Mouse (Mus musculus) hindbrain, embryonic 12.5 days (tissue): Measurements from ENCODE around the gene Gm10840. TPM values are rescaled to one million over a fixed set of nuclear protein-coding genes. Genes with fewer than 3 reads are reported as not detected.
"Not testable (repeated sequence)": the region's sequence is repeated elsewhere in the genome, so short reads cannot be mapped to it uniquely, and the experiment has no call there.

ENCODE experiments used
- ATAC-seq: fragments of 200-750 bp; cut with Nextera tagmentation; 2 replicates; pipeline ENCODE4 v1.8.0; 2017; ENCODE audit warnings: moderate TSS enrichment; ENCODE audit not compliant: low FRiP score
- H3K27ac ChIP-seq: fragments of 300-500 bp; sonication (generic); 2 replicates; pipeline ENCODE4 v1.5.1; 2016; ENCODE audit warnings: mild to moderate bottlenecking
- H3K27me3 ChIP-seq: fragments of 300-500 bp; sonication (generic); 2 replicates; pipeline ENCODE4 v1.6.1; 2016; ENCODE audit warnings: mild to moderate bottlenecking
- H3K36me3 ChIP-seq: fragments of 300-500 bp; sonication (generic); 2 replicates; pipeline ENCODE4 v1.6.1; 2016; ENCODE audit warnings: mild to moderate bottlenecking
- H3K4me1 ChIP-seq: fragments of 300-500 bp; sonication (generic); 2 replicates; pipeline ENCODE4 v1.6.1; 2016
- H3K4me2 ChIP-seq: fragments of 300-500 bp; sonication (generic); replicated peaks from 2 replicates; pipeline ENCODE4 v1.6.1; 2016; ENCODE audit warnings: mild to moderate bottlenecking
- H3K4me3 ChIP-seq: fragments of 300-500 bp; sonication (generic); 2 replicates; pipeline ENCODE4 v1.5.1; 2016; ENCODE audit warnings: mild to moderate bottlenecking
- H3K9ac ChIP-seq: fragments of 300-500 bp; sonication (generic); 2 replicates; pipeline ENCODE4 v1.6.1; 2016; ENCODE audit warnings: mild to moderate bottlenecking, moderate library complexity
- H3K9me3 ChIP-seq: fragments of 300-500 bp; sonication (generic); replicated peaks from 2 replicates; pipeline ENCODE4 v1.6.1; 2016; ENCODE audit warnings: mild to moderate bottlenecking
- WGBS: fragments of 180-500 bp; shearing (Covaris S2); methylation state at CpG from one replicate; pipeline ENCODE4 v1.1.7; 2016; 5-methylcytosine and 5-hydroxymethylcytosine counted together
- polyA plus RNA-seq: library from polyadenylated mRNA; unstranded; fragments of >200 nt; fragmentation: Nextera tagmentation; extraction: Ambion mirVana; gene quantifications from 2 replicates; pipeline ENCODE4 v1.2.1, GENCODE M21; 2016

Gene Gm10840
- polyA plus RNA-seq, 1 experiment from 2014 or later, result 0.93 TPM

- Histone ChIP-seq H3K4me1 (peaks cover 8% of the 10 kb centered on the region; the same call in 1 of the 2 replicates), H3K36me3 (peaks cover 10% of the 10 kb centered on the region), H3K9me3 (no peaks in the 10 kb centered on the region), H3K9ac (no peak overlapping the region; the same call in 1 of the 2 replicates), H3K27me3 (no peaks in the 10 kb centered on the region), H3K27ac (no peak overlapping the region), H3K4me3 (peak overlapping the region; percentile 55; the same call in 1 of the 2 replicates), H3K4me2 (peak overlapping the region; percentile 58)
- 93% methylated on average over 5 of the region's 5 CpGs for WGBS
- no peak for ATAC-seq
Measured at GRCm38 (mm10) chr11:106192241-106192640, 31.6 kb downstream of the Gm10840 start.

DNA sequence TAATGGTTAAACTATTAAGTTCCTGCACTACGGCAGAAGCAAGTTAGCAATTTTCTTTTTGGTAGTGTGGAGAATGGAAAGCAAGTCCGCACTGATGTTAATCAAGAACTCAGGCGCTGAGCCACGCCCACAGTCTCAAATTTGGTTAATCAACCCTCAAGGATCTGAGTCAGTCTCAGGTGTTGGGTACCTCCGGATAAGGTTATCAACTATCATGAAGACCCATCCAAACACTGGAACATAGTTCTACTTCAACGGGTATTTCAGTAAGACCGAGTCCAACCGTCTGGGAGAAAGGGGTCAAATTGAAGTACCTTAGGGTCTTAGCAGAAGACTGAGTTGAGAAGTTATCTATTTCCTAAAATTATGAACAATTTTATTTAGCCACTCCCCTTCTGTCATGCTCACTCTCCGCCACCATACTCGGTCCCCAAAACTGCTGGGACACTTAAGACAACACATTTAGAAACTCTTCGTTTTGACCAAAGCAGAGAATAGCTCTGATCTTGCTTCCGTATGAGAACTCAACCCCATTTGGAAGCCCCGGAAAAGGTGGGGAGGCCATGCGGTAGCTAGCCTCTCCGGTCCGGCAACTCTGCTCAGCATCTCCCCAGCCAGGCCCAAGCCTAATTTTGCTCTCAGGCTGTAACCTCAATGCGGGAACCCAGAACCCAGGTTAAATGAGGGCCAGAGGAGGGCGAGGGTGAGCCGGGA lies 32.2 kb downstream of the Gm10840 start:
- Histone ChIP-seq H3K36me3 (peaks cover 16% of the 10 kb centered on the region), H3K9ac (peak overlapping the region; percentile 78), H3K4me1 (peaks cover 8% of the 10 kb centered on the region; the same call in 1 of the 2 replicates), H3K27me3 (no peaks in the 10 kb centered on the region), H3K4me3 (peak overlapping the region; percentile 55), H3K27ac (peak overlapping the region; percentile 75), H3K4me2 (peak overlapping the region; percentile 58), H3K9me3 (no peaks in the 10 kb centered on the region)
- WGBS, result 15% methylated on average over 19 of the region's 19 CpGs
- ATAC-seq, result peak; percentile 2; the same call in 1 of the 2 replicates

DNA sequence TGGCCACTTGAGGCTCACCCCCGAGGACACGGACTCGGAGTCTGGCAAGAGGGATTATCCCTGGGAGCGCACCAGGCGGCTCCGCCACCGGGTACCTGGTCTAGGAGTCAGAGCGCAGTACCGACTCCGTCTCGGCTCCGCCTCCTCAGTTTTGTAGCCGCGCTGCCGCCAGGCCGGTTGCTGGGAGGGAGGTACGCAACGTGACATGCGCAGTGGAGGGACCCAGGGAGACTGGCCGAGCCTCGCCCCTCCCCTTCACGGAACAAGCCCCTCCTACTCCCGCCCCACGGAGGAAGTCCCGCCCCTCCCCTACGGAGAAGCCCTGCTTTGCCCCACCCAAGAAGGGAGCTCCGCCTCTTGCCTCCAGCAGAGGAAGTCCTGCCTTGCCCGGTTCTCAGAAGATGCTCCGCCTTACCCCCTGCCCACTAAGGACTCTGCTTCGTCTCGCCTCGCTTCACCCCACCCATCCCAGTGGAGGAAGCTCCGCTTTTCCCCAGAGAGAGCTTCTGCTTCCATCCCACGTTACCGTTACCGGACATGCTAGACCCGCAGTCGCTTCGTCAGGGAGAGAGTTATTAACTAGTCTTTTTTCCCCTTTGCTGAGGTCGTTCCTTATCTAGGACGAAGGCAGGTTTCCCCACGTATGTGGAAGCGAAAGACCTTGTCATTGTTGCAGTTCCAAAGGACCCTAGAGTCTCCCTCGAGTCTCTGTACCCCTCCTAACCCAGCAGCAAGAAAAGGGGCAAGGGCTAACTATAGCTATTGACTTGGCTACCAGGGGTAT lies 32.9 kb downstream of the Gm10840 start:
- H3K4me2 ChIP-seq, result peak overlapping the region; percentile 58
- WGBS, result 2% methylated on average over 41 of the region's 44 CpGs

GRCm38 (mm10) chr11:106194155-106194541 lies 33.5 kb downstream of the Gm10840 start:
- 36% methylated on average over 3 of the region's 3 CpGs for WGBS

More for the DNA sequence above, 32.9 kb downstream of the Gm10840 start:
- Histone ChIP-seq H3K4me1 (peaks cover 8% of the 10 kb centered on the region; the same call in 1 of the 2 replicates), H3K4me3 (peak overlapping the region; percentile 55), H3K9ac (peak overlapping the region; percentile 78), H3K36me3 (peaks cover 21% of the 10 kb centered on the region), H3K27me3 (no peaks in the 10 kb centered on the region), H3K27ac (peak overlapping the region; percentile 89), H3K9me3 (no peaks in the 10 kb centered on the region)
- peak; percentile 97 for ATAC-seq

GRCm38 (mm10) chr11:106194891-106195290 lies 34.2 kb downstream of the Gm10840 start:
- H3K9ac ChIP-seq, result no peak overlapping the region
- H3K27me3 ChIP-seq, result no peaks in the 10 kb centered on the region
- H3K9me3 ChIP-seq, result no peaks in the 10 kb centered on the region
- no peak for ATAC-seq
- 91% methylated on average over 7 of the region's 7 CpGs for WGBS
- H3K4me3 ChIP-seq, result no peak overlapping the region
- H3K4me1 ChIP-seq, result peaks cover 8% of the 10 kb centered on the region; the same call in 1 of the 2 replicates
- peaks cover 21% of the 10 kb centered on the region for H3K36me3 ChIP-seq
- no peak overlapping the region for H3K4me2 ChIP-seq
- H3K27ac ChIP-seq, result no peak overlapping the region

More at GRCm38 (mm10) chr11:106194155-106194541, 33.5 kb downstream of the Gm10840 start:
- H3K9ac ChIP-seq, result peak overlapping the region; percentile 78
- peak overlapping the region; percentile 89 for H3K27ac ChIP-seq
- peaks cover 8% of the 10 kb centered on the region; the same call in 1 of the 2 replicates for H3K4me1 ChIP-seq
- ATAC-seq, result no peak
- H3K36me3 ChIP-seq, result peaks cover 21% of the 10 kb centered on the region
- H3K4me3 ChIP-seq, result peak overlapping the region; percentile 55
- peak overlapping the region; percentile 58 for H3K4me2 ChIP-seq
- H3K27me3 ChIP-seq, result no peaks in the 10 kb centered on the region
- no peaks in the 10 kb centered on the region for H3K9me3 ChIP-seq

- H3K4me2 ChIP-seq, result no peak overlapping the region
- no peaks in the 10 kb centered on the region for H3K27me3 ChIP-seq
- no peak overlapping the region for H3K9ac ChIP-seq
- no peak overlapping the region for H3K27ac ChIP-seq
- ATAC-seq, result no peak
- peaks cover 23% of the 10 kb centered on the region for H3K36me3 ChIP-seq
- H3K9me3 ChIP-seq, result no peaks in the 10 kb centered on the region
- peaks cover 8% of the 10 kb centered on the region; the same call in 1 of the 2 replicates for H3K4me1 ChIP-seq
- H3K4me3 ChIP-seq, result no peak overlapping the region
Measured at GRCm38 (mm10) chr11:106195341-106195740, 34.7 kb downstream of the Gm10840 start.

- H3K9me3 ChIP-seq, result no peaks in the 10 kb centered on the region
- H3K27ac ChIP-seq, result no peak overlapping the region
- H3K27me3 ChIP-seq, result no peaks in the 10 kb centered on the region
- no peaks in the 10 kb centered on the region for H3K4me1 ChIP-seq
- H3K36me3 ChIP-seq, result peaks cover 47% of the 10 kb centered on the region
- no peak overlapping the region for H3K4me3 ChIP-seq
- H3K4me2 ChIP-seq, result no peak overlapping the region
- no peak overlapping the region for H3K9ac ChIP-seq
- WGBS, result 87% methylated on average over 4 of the region's 4 CpGs
- no peak for ATAC-seq
Measured at GRCm38 (mm10) chr11:106198277-106198676, 37.6 kb downstream of the Gm10840 start.

DNA sequence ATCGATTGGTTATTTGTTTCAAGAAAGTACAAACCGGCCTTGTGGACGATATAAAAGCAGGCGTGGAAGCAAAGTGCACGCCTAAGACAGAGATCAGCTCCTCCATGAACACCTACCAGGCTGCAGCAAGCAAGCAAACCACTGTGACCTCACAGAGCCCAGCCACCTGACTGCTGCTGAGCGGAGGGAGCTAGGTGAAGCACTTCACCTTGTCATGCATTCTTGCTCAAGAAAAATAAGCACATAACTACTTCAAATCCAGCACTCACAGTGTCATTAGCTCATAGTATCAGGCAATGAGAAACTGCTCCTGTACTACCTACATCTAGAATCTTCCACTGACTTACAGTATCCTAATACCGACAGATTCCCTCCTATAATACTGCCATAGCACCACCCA lies 39.3 kb downstream of the Gm10840 start:
- H3K9me3 ChIP-seq, H3K4me2 ChIP-seq, H3K4me1 ChIP-seq, ATAC-seq, H3K9ac ChIP-seq, H3K27me3 ChIP-seq, H3K4me3 ChIP-seq, H3K27ac ChIP-seq: not testable (repeated sequence)
- WGBS, result 97% methylated on average over 7 of the region's 7 CpGs
- peaks cover 61% of the 10 kb centered on the region for H3K36me3 ChIP-seq

DNA sequence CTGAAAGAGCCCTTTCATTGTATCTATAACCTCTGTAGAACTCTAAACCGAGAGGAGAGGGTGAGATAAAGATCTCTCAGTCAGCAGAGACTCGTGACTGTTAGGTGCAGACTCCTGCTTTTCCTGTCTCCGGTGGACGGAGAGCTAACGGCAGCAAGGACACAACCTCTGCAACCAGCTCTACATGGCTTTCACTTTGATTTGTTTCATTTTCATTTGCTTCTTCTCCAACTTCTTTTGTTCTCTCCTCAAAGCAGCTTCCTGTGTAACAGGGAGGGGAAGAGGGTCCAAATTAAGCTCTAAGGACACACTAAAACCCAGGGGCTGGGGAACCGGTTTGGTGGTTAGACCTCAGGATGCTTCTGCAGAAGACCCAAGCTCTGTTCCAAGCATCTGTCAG lies 40.1 kb downstream of the Gm10840 start:
- H3K9me3 ChIP-seq, result no peaks in the 10 kb centered on the region
- H3K9ac ChIP-seq, result no peak overlapping the region
- H3K4me3 ChIP-seq, result no peak overlapping the region
- no peak overlapping the region for H3K4me2 ChIP-seq
- peaks cover 66% of the 10 kb centered on the region for H3K36me3 ChIP-seq
- no peaks in the 10 kb centered on the region for H3K4me1 ChIP-seq
- 86% methylated on average over 6 of the region's 6 CpGs for WGBS
- no peaks in the 10 kb centered on the region for H3K27me3 ChIP-seq
- ATAC-seq, result no peak
- no peak overlapping the region for H3K27ac ChIP-seq

- ATAC-seq, result no peak
- peaks cover 63% of the 10 kb centered on the region for H3K36me3 ChIP-seq
- H3K27ac ChIP-seq, result no peak overlapping the region
- no peaks in the 10 kb centered on the region for H3K9me3 ChIP-seq
- no peak overlapping the region for H3K4me2 ChIP-seq
- no peak overlapping the region for H3K9ac ChIP-seq
- no peaks in the 10 kb centered on the region for H3K27me3 ChIP-seq
- H3K4me1 ChIP-seq, result no peaks in the 10 kb centered on the region
- 93% methylated on average over 19 of the region's 19 CpGs for WGBS
- no peak overlapping the region for H3K4me3 ChIP-seq
Measured at GRCm38 (mm10) chr11:106201337-106202122, 40.9 kb downstream of the Gm10840 start.

- Histone ChIP-seq H3K4me2 (no peak within 1 kb of the TSS), H3K9me3 (no peaks in the 10 kb centered on the region), H3K27ac (no peak within 1 kb of the TSS), H3K27me3 (no peaks in the 10 kb centered on the region), H3K4me3 (no peak within 1 kb of the TSS), H3K36me3 (peaks cover 64% of the 10 kb centered on the region), H3K4me1 (no peaks in the 10 kb centered on the region), H3K9ac (no peak within 1 kb of the TSS)
- no peak for ATAC-seq
- 78% methylated on average over 5 of the region's 5 CpGs for WGBS
Measured at GRCm38 (mm10) chr11:106202123-106202465, 41.4 kb downstream of the Gm10840 start, which contains the start of gene Strada. Gene Strada, minus strand, starts transcription at chr11:106202168.
